Mouse (Mus musculus): ENCODE measurements at regions not wholly inside any gene's neighbourhood (a gene's known extent, or its start where the extent isn't known, plus 50 kb on each side); places are given as distances from the start of the nearest gene placed in this dataset.
"Not testable (repeated sequence)": the region's sequence is repeated elsewhere in the genome, so short reads cannot be mapped to it uniquely, and the experiment has no call there.

- Histone ChIP-seq H3K4me1 (no peaks in the 10 kb centered on the region), H3K36me3 (replicated peaks) (no peaks in the 10 kb centered on the region), H3K4me3 (no peak overlapping the region), H3K4me2 (no peak overlapping the region), H3K27me3 (replicated peaks) (no peaks in the 10 kb centered on the region), H3K27ac (peak overlapping the region; percentile 41; the same call in 1 of the 2 replicates), H3K9me3 (no peaks in the 10 kb centered on the region), H3K9ac (no peak overlapping the region)
- no peak for ATAC-seq (replicated peaks)
- 67% methylated on average over 10 of the region's 10 CpGs for WGBS
Observed at GRCm38 (mm10) chr12:71693346-71694038, 137.4 kb upstream of the Daam1 start.

GRCm38 (mm10) chr12:71701753-71702152 lies 129.1 kb upstream of the Daam1 start:
- no peak overlapping the region for H3K27ac ChIP-seq
- ATAC-seq (replicated peaks), result no peak
- H3K4me2 ChIP-seq, result no peak overlapping the region
- no peaks in the 10 kb centered on the region for H3K27me3 ChIP-seq (replicated peaks)
- WGBS, result 79% methylated on average over 2 of the region's 2 CpGs
- H3K36me3 ChIP-seq (replicated peaks), result no peaks in the 10 kb centered on the region
- no peak overlapping the region for H3K4me3 ChIP-seq
- no peaks in the 10 kb centered on the region for H3K9me3 ChIP-seq
- H3K4me1 ChIP-seq, result no peaks in the 10 kb centered on the region
- no peak overlapping the region for H3K9ac ChIP-seq

DNA sequence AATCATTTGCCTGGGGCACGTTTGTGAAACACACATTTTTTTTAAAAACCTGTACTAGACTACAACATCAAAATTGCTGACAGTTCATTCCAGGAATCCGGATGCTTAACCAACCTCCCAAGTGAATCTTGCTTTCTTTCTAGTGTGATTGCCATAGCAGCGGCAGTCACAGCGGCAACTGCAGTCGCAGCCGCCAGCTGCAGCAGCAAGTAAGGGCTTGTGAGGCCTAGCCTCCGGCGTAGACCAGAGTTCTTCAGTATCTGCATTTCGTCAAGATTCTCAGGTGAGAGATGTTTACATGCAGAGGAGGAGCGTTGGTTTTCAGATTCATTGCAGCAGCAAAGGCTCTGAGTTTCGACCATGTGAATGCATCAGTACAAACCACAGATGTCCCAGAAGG lies 128.7 kb upstream of the Daam1 start:
- Histone ChIP-seq H3K9ac (no peak overlapping the region), H3K4me1 (no peaks in the 10 kb centered on the region), H3K27ac (no peak overlapping the region), H3K4me3 (no peak overlapping the region), H3K36me3 (replicated peaks) (no peaks in the 10 kb centered on the region), H3K4me2 (no peak overlapping the region), H3K27me3 (replicated peaks) (no peaks in the 10 kb centered on the region), H3K9me3 (no peaks in the 10 kb centered on the region)
- ATAC-seq (replicated peaks), result no peak
- WGBS, result 81% methylated on average over 11 of the region's 11 CpGs

- H3K4me1 ChIP-seq, result no peaks in the 10 kb centered on the region
- ATAC-seq (replicated peaks), result no peak
- no peak overlapping the region for H3K9ac ChIP-seq
- H3K36me3 ChIP-seq (replicated peaks), result no peaks in the 10 kb centered on the region
- H3K27me3 ChIP-seq (replicated peaks), result no peaks in the 10 kb centered on the region
- 86% methylated on average over 13 of the region's 13 CpGs for WGBS
- H3K27ac ChIP-seq, result no peak overlapping the region
- H3K4me3 ChIP-seq, result no peak overlapping the region
- no peaks in the 10 kb centered on the region for H3K9me3 ChIP-seq
- H3K4me2 ChIP-seq, result no peak overlapping the region
Observed at GRCm38 (mm10) chr12:71703146-71703902, 127.6 kb upstream of the Daam1 start.

DNA sequence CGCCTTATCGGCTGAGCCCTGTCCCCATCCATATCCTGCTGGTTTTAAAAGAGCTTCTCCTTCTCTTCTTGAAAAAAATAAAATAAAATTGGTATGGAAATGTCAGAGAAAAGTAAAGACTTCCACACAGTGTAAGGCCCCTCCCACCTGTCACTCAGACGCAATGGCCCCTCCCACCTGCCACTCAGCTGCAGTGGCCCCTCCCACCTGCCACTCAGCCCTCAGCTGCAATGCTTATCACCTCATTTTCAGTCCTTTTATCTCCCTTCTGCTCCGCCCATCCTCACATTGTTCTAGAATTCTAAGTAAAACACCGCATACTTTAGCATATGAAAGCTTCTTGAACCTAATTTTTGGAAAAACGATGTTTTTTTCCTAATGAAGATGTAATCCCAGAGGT lies 126.4 kb upstream of the Daam1 start:
- WGBS, result 72% methylated on average over 6 of the region's 6 CpGs
- Histone ChIP-seq H3K9me3 (no peaks in the 10 kb centered on the region), H3K27me3 (replicated peaks) (no peaks in the 10 kb centered on the region), H3K27ac (no peak overlapping the region), H3K4me3 (no peak overlapping the region), H3K4me2 (no peak overlapping the region), H3K9ac (no peak overlapping the region), H3K36me3 (replicated peaks) (no peaks in the 10 kb centered on the region), H3K4me1 (no peaks in the 10 kb centered on the region)
- ATAC-seq (replicated peaks), result no peak

- no peaks in the 10 kb centered on the region for H3K4me1 ChIP-seq
- H3K27ac ChIP-seq, result no peak overlapping the region
- ATAC-seq (replicated peaks), result peak; percentile 56; the same call in 1 of the 2 replicates
- no peak overlapping the region for H3K4me3 ChIP-seq
- H3K4me2 ChIP-seq, result no peak overlapping the region
- H3K9ac ChIP-seq, result no peak overlapping the region
- no peaks in the 10 kb centered on the region for H3K27me3 ChIP-seq (replicated peaks)
- no peaks in the 10 kb centered on the region for H3K9me3 ChIP-seq
- 24% methylated on average over 10 of the region's 10 CpGs for WGBS
- H3K36me3 ChIP-seq (replicated peaks), result no peaks in the 10 kb centered on the region
Observed at GRCm38 (mm10) chr12:71707727-71708369, 123.0 kb upstream of the Daam1 start.

DNA sequence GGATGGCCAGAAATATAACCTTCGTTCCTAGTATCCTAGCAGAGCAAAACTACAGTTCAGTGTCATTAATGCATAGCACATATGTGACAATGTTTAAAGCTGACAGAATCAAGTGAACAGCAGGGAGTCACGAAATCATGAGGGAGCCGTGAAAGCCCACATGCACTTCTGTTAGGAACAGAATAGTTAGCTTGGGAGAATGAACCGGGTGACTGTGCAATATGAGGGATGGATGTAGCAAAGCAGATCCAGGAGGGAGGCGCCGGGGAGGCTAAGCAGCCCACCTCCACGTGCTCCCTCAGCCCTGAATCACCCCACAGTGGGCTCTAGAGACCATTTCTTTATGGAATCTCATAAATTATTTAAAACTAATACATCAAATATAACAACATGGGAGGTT lies 116.3 kb upstream of the Daam1 start:
- 63% methylated on average over 7 of the region's 7 CpGs for WGBS
- Histone ChIP-seq H3K27me3 (replicated peaks) (no peaks in the 10 kb centered on the region), H3K9ac (no peak overlapping the region), H3K36me3 (replicated peaks) (no peaks in the 10 kb centered on the region), H3K4me1 (no peaks in the 10 kb centered on the region), H3K9me3 (no peaks in the 10 kb centered on the region), H3K4me3 (no peak overlapping the region), H3K4me2 (no peak overlapping the region), H3K27ac (no peak overlapping the region)
- ATAC-seq (replicated peaks), result no peak

DNA sequence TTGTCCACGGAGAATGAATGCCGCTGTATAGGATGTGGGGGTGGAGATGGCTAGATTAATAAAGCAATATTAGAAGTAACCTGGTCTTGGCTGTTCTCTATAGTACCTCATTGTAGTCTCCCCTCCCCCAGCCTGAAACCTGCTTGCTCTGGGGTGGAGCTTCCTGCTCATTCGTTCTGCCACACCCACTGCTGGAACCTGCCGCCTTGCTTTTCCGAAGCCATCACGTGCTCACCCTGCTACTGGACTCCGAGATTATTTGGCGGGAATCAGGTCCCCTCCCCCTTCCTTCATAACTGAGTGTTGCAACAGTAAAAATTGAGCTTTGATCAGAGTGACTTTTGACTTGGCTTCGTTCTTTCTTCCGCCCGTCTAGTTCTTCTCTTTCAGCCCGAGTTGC lies 112.5 kb upstream of the Daam1 start:
- not testable (repeated sequence) for H3K4me1 ChIP-seq; H3K27ac ChIP-seq; ATAC-seq (replicated peaks); H3K9me3 ChIP-seq; H3K36me3 ChIP-seq (replicated peaks); H3K27me3 ChIP-seq (replicated peaks); H3K4me3 ChIP-seq; H3K4me2 ChIP-seq; H3K9ac ChIP-seq
- WGBS, result 77% methylated on average over 12 of the region's 12 CpGs

- WGBS, result 87% methylated on average over 7 of the region's 7 CpGs
- Histone ChIP-seq H3K27me3 (replicated peaks) (no peaks in the 10 kb centered on the region), H3K4me1 (no peaks in the 10 kb centered on the region), H3K9ac (no peak overlapping the region), H3K27ac (no peak overlapping the region), H3K9me3 (no peaks in the 10 kb centered on the region), H3K4me3 (no peak overlapping the region), H3K36me3 (replicated peaks) (no peaks in the 10 kb centered on the region), H3K4me2 (no peak overlapping the region)
- no peak for ATAC-seq (replicated peaks)
Observed at GRCm38 (mm10) chr12:71718911-71719310, 112.0 kb upstream of the Daam1 start.

- no peaks in the 10 kb centered on the region for H3K27me3 ChIP-seq (replicated peaks)
- WGBS, result 28% methylated on average over 5 of the region's 5 CpGs
- no peak for ATAC-seq (replicated peaks)
- H3K27ac ChIP-seq, result no peak overlapping the region
- no peaks in the 10 kb centered on the region for H3K9me3 ChIP-seq
- no peaks in the 10 kb centered on the region for H3K4me1 ChIP-seq
- H3K4me2 ChIP-seq, result no peak overlapping the region
- no peak overlapping the region for H3K4me3 ChIP-seq
- H3K9ac ChIP-seq, result no peak overlapping the region
- H3K36me3 ChIP-seq (replicated peaks), result no peaks in the 10 kb centered on the region
Observed at GRCm38 (mm10) chr12:71725140-71725539, 105.7 kb upstream of the Daam1 start.

- Histone ChIP-seq H3K9me3 (no peaks in the 10 kb centered on the region), H3K9ac (no peak overlapping the region), H3K36me3 (replicated peaks) (no peaks in the 10 kb centered on the region), H3K4me3 (no peak overlapping the region), H3K4me1 (no peaks in the 10 kb centered on the region), H3K4me2 (no peak overlapping the region), H3K27ac (no peak overlapping the region), H3K27me3 (replicated peaks) (no peaks in the 10 kb centered on the region)
- no peak for ATAC-seq (replicated peaks)
- WGBS, result 13% methylated on average over 4 of the region's 4 CpGs
Observed at GRCm38 (mm10) chr12:71725713-71726336, 105.1 kb upstream of the Daam1 start.

DNA sequence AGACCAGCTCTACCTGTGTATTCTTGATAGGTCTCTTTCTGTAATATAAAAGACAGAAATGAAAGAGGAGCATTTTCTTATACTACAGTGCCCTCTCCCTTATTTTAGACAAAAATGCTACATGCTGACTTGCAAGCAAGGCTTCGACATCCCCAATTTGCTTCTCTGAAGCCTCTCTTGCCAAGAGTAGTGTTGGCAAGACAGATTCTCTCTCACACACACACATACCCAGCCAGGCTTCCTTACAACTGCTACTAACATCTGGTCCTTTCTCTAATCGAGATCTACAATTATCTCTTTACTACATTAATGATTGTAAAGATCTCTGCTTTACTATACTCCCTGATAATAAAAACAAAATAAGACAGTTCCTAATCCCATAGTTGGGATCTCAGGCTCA lies 87.5 kb upstream of the Daam1 start:
- no peak for ATAC-seq (replicated peaks)
- Histone ChIP-seq H3K27ac (no peak overlapping the region), H3K36me3 (replicated peaks) (no peaks in the 10 kb centered on the region), H3K27me3 (replicated peaks) (no peaks in the 10 kb centered on the region), H3K4me2 (no peak overlapping the region), H3K9ac (no peak overlapping the region), H3K9me3 (no peaks in the 10 kb centered on the region), H3K4me1 (no peaks in the 10 kb centered on the region), H3K4me3 (no peak overlapping the region)
- WGBS, result 85% methylated on average over 2 of the region's 2 CpGs

All from midbrain, embryonic 15.5 days (tissue).